Mouse (Mus musculus) stomach, embryonic 16.5 days (tissue): ENCODE data around the gene Ssxb3. TPM values are rescaled to one million over a fixed set of nuclear protein-coding genes. Genes with fewer than 3 reads are reported as not detected.
"Not testable (repeated sequence)": the region's sequence is repeated elsewhere in the genome, so short reads cannot be mapped to it uniquely, and the experiment has no call there.

Source experiments
- ATAC-seq: fragments of 200-750 bp; cut with Nextera tagmentation; 2 replicates; pipeline ENCODE4 v1.8.0; 2017; ENCODE audit warnings: moderate number of reproducible peaks, moderate TSS enrichment; ENCODE audit not compliant: insufficient read depth, low FRiP score
- H3K27ac ChIP-seq: fragments of 300-500 bp; sonication (generic); 2 replicates; pipeline ENCODE4 v1.5.1; 2014; ENCODE audit warnings: low read length
- H3K27me3 ChIP-seq: fragments of 300-500 bp; sonication (generic); 2 replicates; pipeline ENCODE4 v1.6.1; 2014; ENCODE audit warnings: low read length, control low read depth, mixed read lengths; ENCODE audit not compliant: control insufficient read depth, insufficient read depth
- H3K36me3 ChIP-seq: fragments of 300-500 bp; sonication (generic); 2 replicates; pipeline ENCODE4 v1.6.1; 2014; ENCODE audit warnings: low read length; ENCODE audit not compliant: control insufficient read depth, insufficient read depth
- H3K4me1 ChIP-seq: fragments of 300-500 bp; sonication (generic); 2 replicates; pipeline ENCODE4 v1.6.1; 2014; ENCODE audit warnings: low read length, control low read depth, mixed read lengths; ENCODE audit not compliant: control insufficient read depth, insufficient read depth
- H3K4me2 ChIP-seq: fragments of 300-500 bp; sonication (generic); 2 replicates; pipeline ENCODE4 v1.6.1; 2014; ENCODE audit warnings: low read depth, low read length, mixed read lengths
- H3K4me3 ChIP-seq: fragments of 300-500 bp; sonication (generic); replicated peaks from 2 replicates; pipeline ENCODE4 v1.5.1; 2014; ENCODE audit warnings: mild to moderate bottlenecking, low read length
- H3K9ac ChIP-seq: fragments of 300-500 bp; sonication (generic); 2 replicates; pipeline ENCODE4 v1.6.1; 2014; ENCODE audit warnings: low read length
- H3K9me3 ChIP-seq: fragments of 300-500 bp; sonication (generic); replicated peaks from 2 replicates; pipeline ENCODE4 v1.6.1; 2016; ENCODE audit warnings: low read length, control low read depth; ENCODE audit not compliant: control insufficient read depth
- WGBS: fragments of 180-500 bp; shearing (Covaris S2); extraction: QIAGEN DNeasy Blood & Tissue Kit; methylation state at CpG from one replicate; pipeline ENCODE4 v1.1.7; 2014; 5-methylcytosine and 5-hydroxymethylcytosine counted together
- polyA plus RNA-seq: library from polyadenylated mRNA; unstranded; fragments of >200 nt; fragmentation: Nextera tagmentation; extraction: Ambion mirVana; gene quantifications from 2 replicates; pipeline ENCODE4 v1.2.1, GENCODE M21; 2015

Gene Ssxb3
- not detected in 2 replicates for polyA plus RNA-seq

- H3K27ac ChIP-seq, ATAC-seq, H3K36me3 ChIP-seq, H3K4me2 ChIP-seq, H3K9me3 ChIP-seq, H3K9ac ChIP-seq, H3K4me1 ChIP-seq, H3K27me3 ChIP-seq, H3K4me3 ChIP-seq: not testable (repeated sequence)
- WGBS = 33% methylated on average over 1 of the region's 1 CpGs
Measured at GRCm38 (mm10) chrX:8591716-8592115, at the start of gene Ssxb3. Gene Ssxb3, minus strand, starts transcription at chrX:8591816.

- H3K4me1 ChIP-seq, H3K27me3 ChIP-seq, H3K36me3 ChIP-seq, H3K27ac ChIP-seq, ATAC-seq, H3K9ac ChIP-seq, H3K9me3 ChIP-seq, H3K4me2 ChIP-seq, H3K4me3 ChIP-seq: not testable (repeated sequence)
- 61% methylated on average over 4 of the region's 4 CpGs for WGBS
Measured at GRCm38 (mm10) chrX:8548155-8548554, 43.5 kb downstream of the Ssxb3 start, which contains the start of gene Ssxb6. Gene Ssxb6, minus strand, starts transcription at chrX:8548255.

Other genes starting within 250 kb of the Ssxb3 start
- not detected in 2 replicates for gene Ssxb9, start 224.8 kb downstream of the Ssxb3 start, polyA plus RNA-seq
- gene Ssxb1, start 178.5 kb downstream of the Ssxb3 start, polyA plus RNA-seq = not detected in 2 replicates
- not detected in 2 replicates for gene Ssxb2, start 130.1 kb downstream of the Ssxb3 start, polyA plus RNA-seq
- gene Gm14459, start 66.9 kb downstream of the Ssxb3 start, polyA plus RNA-seq = not detected in 2 replicates
- gene Ssxb6, start 43.6 kb downstream of the Ssxb3 start, polyA plus RNA-seq = not detected in 2 replicates
- not detected in 2 replicates for gene Ssxb8, start 99.0 kb upstream of the Ssxb3 start, polyA plus RNA-seq
- not detected in 2 replicates for gene Ssx9, start 156.6 kb upstream of the Ssxb3 start, polyA plus RNA-seq
- not detected in 2 replicates for gene Ssxb5, start 211.9 kb upstream of the Ssxb3 start, polyA plus RNA-seq